Mouse (Mus musculus) kidney, postnatal 10 days (tissue): ENCODE measurements around the gene Eif2b5.
"Not testable (repeated sequence)": the region's sequence is repeated elsewhere in the genome, so short reads cannot be mapped to it uniquely, and the experiment has no call there.

Experiments used
- DNase-seq: peaks from one replicate; pipeline ENCODE4 v3.0.0; 2021; ENCODE audit warnings: mixed read lengths

Eif2b5 gene

GRCm38 (mm10) chr16:20498677-20499475, at the start of gene Eif2b5:
TSS of gene Eif2b5 (plus strand) at chr16:20498817.
- DNase-seq: peak; percentile 95

GRCm38 (mm10) chr16:20451774-20452173, 46.8 kb upstream of the Eif2b5 start:
- no peak for DNase-seq

- DNase-seq: no peak
Measured at GRCm38 (mm10) chr16:20454155-20454654, 44.4 kb upstream of the Eif2b5 start.

- no peak for DNase-seq
Measured at GRCm38 (mm10) chr16:20456106-20456505, 42.5 kb upstream of the Eif2b5 start.

- not testable (repeated sequence) for DNase-seq
Measured at GRCm38 (mm10) chr16:20458736-20459135, 39.9 kb upstream of the Eif2b5 start.

GRCm38 (mm10) chr16:20464725-20465124, 33.9 kb upstream of the Eif2b5 start:
- DNase-seq: no peak

- no peak for DNase-seq
Measured at GRCm38 (mm10) chr16:20470981-20471380, 27.6 kb upstream of the Eif2b5 start.

GRCm38 (mm10) chr16:20471686-20472085, 26.9 kb upstream of the Eif2b5 start:
- DNase-seq: no peak

- DNase-seq: no peak
Measured at GRCm38 (mm10) chr16:20473748-20474147, 24.9 kb upstream of the Eif2b5 start.

GRCm38 (mm10) chr16:20474211-20474610, 24.4 kb upstream of the Eif2b5 start:
- DNase-seq: no peak

GRCm38 (mm10) chr16:20474786-20475185, 23.8 kb upstream of the Eif2b5 start:
- DNase-seq: no peak

GRCm38 (mm10) chr16:20475335-20475734, 23.3 kb upstream of the Eif2b5 start:
- no peak for DNase-seq

GRCm38 (mm10) chr16:20476857-20477256, 21.8 kb upstream of the Eif2b5 start:
- DNase-seq: peak; percentile 55

GRCm38 (mm10) chr16:20477270-20477669, 21.3 kb upstream of the Eif2b5 start:
- DNase-seq: no peak

- peak; percentile 63 for DNase-seq
Measured at GRCm38 (mm10) chr16:20478504-20478903, 20.1 kb upstream of the Eif2b5 start.

- DNase-seq: not testable (repeated sequence)
Measured at GRCm38 (mm10) chr16:20479026-20479760, 19.4 kb upstream of the Eif2b5 start.

- DNase-seq: peak; percentile 39
Measured at GRCm38 (mm10) chr16:20480115-20480514, 18.5 kb upstream of the Eif2b5 start.

GRCm38 (mm10) chr16:20481746-20482145, 16.9 kb upstream of the Eif2b5 start:
- no peak for DNase-seq

- DNase-seq: not testable (repeated sequence)
Measured at GRCm38 (mm10) chr16:20483716-20484115, 14.9 kb upstream of the Eif2b5 start.

GRCm38 (mm10) chr16:20485061-20485460, 13.6 kb upstream of the Eif2b5 start:
- no peak for DNase-seq

- DNase-seq: peak; percentile 9
Measured at GRCm38 (mm10) chr16:20486048-20486447, 12.6 kb upstream of the Eif2b5 start.

- DNase-seq: no peak
Measured at GRCm38 (mm10) chr16:20488151-20488550, 10.5 kb upstream of the Eif2b5 start.

GRCm38 (mm10) chr16:20488751-20489150, 9.9 kb upstream of the Eif2b5 start:
- not testable (repeated sequence) for DNase-seq

- DNase-seq: no peak
Measured at GRCm38 (mm10) chr16:20489233-20489632, 9.4 kb upstream of the Eif2b5 start.
